Mouse (Mus musculus): Measurements from ENCODE around the gene Gm17019.
"Not testable (repeated sequence)": the region's sequence is repeated elsewhere in the genome, so short reads cannot be mapped to it uniquely, and the experiment has no call there.

DNA sequence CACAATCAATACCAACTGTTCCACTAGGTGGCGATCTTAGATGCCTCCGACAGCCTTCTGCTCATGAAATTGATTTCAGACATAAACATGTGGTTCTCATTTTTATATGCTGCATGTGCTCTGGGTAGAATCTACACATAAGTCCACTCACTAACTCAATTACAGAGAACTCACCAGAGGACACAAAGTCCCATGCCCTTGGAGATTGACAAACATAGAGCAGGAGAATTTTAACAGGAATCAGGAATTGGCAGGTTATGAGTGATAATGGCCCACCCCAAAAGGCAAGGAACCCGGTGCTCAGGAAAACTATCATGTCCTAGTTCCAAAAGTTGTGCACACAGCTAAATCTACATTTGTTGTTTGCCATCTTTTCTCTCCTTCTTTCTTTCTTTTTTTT, 25.9 kb downstream of the Gm17019 start:
- TF ChIP-seq CTCF (IDR thresholded peaks at IDR 0.05; ENCODE audit: borderline replicate concordance, control insufficient read depth, extremely low read depth, insufficient read depth, low read length, poor library complexity); POLR2A (IDR thresholded peaks at IDR 0.05; ENCODE audit: control insufficient read depth, extremely low read depth, insufficient read depth, low read length, poor library complexity): not testable (repeated sequence)
